Mouse (Mus musculus) small intestine, adult 2 months (tissue): ENCODE results near the gene Ska3.

Source experiments
- CTCF ChIP-seq: fragments of 200-500 bp; IDR thresholded peaks from 2 replicates; pipeline ENCODE4 v1.5.1; 2012; ENCODE audit warnings: low read depth, mild to moderate bottlenecking, control low read depth, inconsistent platforms, low read length, moderate library complexity, mixed read lengths; ENCODE audit not compliant: insufficient replicate concordance, insufficient read length; ENCODE audit errors: extremely low read depth
- POLR2A ChIP-seq: fragments of 200-500 bp; IDR thresholded peaks from 2 replicates; pipeline ENCODE4 v1.6.1; 2012; ENCODE audit warnings: low read depth, mild to moderate bottlenecking, control low read depth, inconsistent platforms, low read length, moderate library complexity

GRCm38 (mm10) chr14:57789311-57789710 lies 36.7 kb downstream of the Ska3 start:
- TF ChIP-seq CTCF (no peak), POLR2A (no peak)
